Mouse (Mus musculus): ENCODE measurements around the gene Vamp1.

DNA sequence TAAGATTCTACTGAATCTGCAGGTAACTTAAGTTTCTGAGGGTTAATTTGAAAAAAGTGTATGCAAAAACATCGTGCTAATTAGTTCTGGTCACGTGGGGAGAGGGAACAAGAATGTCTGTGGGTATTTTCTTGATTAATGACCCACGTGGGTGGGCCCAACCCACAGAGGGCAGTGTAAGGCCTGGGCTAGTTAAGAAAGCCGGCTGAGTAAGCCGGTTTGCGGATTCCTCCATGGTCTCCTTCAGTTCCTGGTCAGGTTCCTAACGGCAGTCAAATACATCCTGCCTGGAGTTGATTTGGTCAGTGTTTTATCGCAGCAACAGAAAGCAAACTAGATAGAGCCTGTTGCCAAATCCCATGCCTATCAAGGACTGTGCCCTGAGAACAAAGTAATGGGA, 68.9 kb downstream of the Vamp1 start:
- no peak for TF ChIP-seq CTCF (IDR thresholded peaks at IDR 0.05; ENCODE audit: low read depth, low read length)
- TF ChIP-seq POLR2AphosphoS5 (IDR thresholded peaks at IDR 0.05; ENCODE audit: insufficient replicate concordance, low read depth, low read length), result no peak
